ENCODE assay signal across 10 mouse cellular contexts in genomic region chr11:40865694-40866093, GRCm38 (mm10).
DNase-seq lines count a peak whose midpoint lies in the region; ATAC-seq and TF ChIP-seq lines count a peak whose summit lies in the region.
"Had no signal": no experiment of that assay in that cellular context is flagged by ENCODE, and none has a peak within 500 bp of the region (broad histone marks: within the 10 kb centered on the region; RNA-seq: fewer than 3 reads in every experiment).

No protein-coding gene starts in this region.

- H3K4me2 ChIP-seq in kidney, postnatal 0 days (ENCODE audit: low read length): no peak overlapping the region
- H3K4me2 ChIP-seq in kidney, embryonic 14.5 days (replicated peaks; ENCODE audit: low read depth, low read length): no peak overlapping the region
- H3K4me2 ChIP-seq: embryonic facial prominence, embryonic 13.5 days; lung, embryonic 15.5 days had no signal

- H3K4me3 ChIP-seq in kidney, postnatal 0 days (replicated peaks; ENCODE audit: low read depth, low read length): no peak overlapping the region
- no peak overlapping the region for H3K4me3 ChIP-seq in kidney, embryonic 14.5 days (ENCODE audit: low read length)
- no peak overlapping the region for H3K4me3 ChIP-seq in cerebellum, adult 2 months (replicated peaks; ENCODE audit: insufficient read depth, low read depth, low read length)
- H3K4me3 ChIP-seq: embryonic facial prominence, embryonic 13.5 days; lung, embryonic 15.5 days had no signal

- H3K27ac ChIP-seq in kidney, postnatal 0 days: no peak overlapping the region
- H3K27ac ChIP-seq in kidney, embryonic 14.5 days (ENCODE audit: low read depth, low read length): no peak overlapping the region
- H3K27ac ChIP-seq in cerebellum, adult 2 months (ENCODE audit: insufficient read depth, low read length): no peak overlapping the region
- H3K27ac ChIP-seq: embryonic facial prominence, embryonic 13.5 days; lung, embryonic 15.5 days had no signal

- 30% methylated on average over 2 of the region's 2 CpGs for WGBS in kidney, postnatal 0 days
- WGBS in kidney, embryonic 14.5 days: 38% methylated on average over 2 of the region's 2 CpGs
- WGBS in cerebellum, adult 2 months: 21% methylated on average over 2 of the region's 2 CpGs

- H3K9me3 ChIP-seq in kidney, postnatal 0 days (replicated peaks; ENCODE audit: low read length): no peaks in the 10 kb centered on the region
- H3K9me3 ChIP-seq in kidney, embryonic 14.5 days (ENCODE audit: control insufficient read depth, low read length): no peaks in the 10 kb centered on the region
- H3K9me3 ChIP-seq: embryonic facial prominence, embryonic 13.5 days; lung, embryonic 15.5 days had no signal

- no peak overlapping the region for H3K9ac ChIP-seq in kidney, postnatal 0 days (ENCODE audit: low read depth, low read length)
- H3K9ac ChIP-seq in kidney, embryonic 14.5 days (ENCODE audit: low read depth, low read length): no peak overlapping the region
- H3K9ac ChIP-seq: embryonic facial prominence, embryonic 13.5 days; lung, embryonic 15.5 days had no signal

- no peaks in the 10 kb centered on the region for H3K27me3 ChIP-seq in kidney, postnatal 0 days (ENCODE audit: insufficient read depth, low read length)
- H3K27me3 ChIP-seq in kidney, embryonic 14.5 days (ENCODE audit: control insufficient read depth, insufficient read depth, low read length): no peaks in the 10 kb centered on the region
- H3K27me3 ChIP-seq in cerebellum, adult 2 months (ENCODE audit: control insufficient read depth, insufficient read depth, low read length): no peaks in the 10 kb centered on the region
- H3K27me3 ChIP-seq: embryonic facial prominence, embryonic 13.5 days; lung, embryonic 15.5 days had no signal

- no peak for TF ChIP-seq POLR2A in cerebellum, adult 2 months (IDR thresholded peaks at IDR 0.05; ENCODE audit: borderline replicate concordance, insufficient read depth, low read length)

- ATAC-seq in kidney, postnatal 0 days (replicated peaks; ENCODE audit: low FRiP score, low read depth): no peak
- ATAC-seq in kidney, embryonic 14.5 days (ENCODE audit: low FRiP score, low TSS enrichment): no peak

- peak; percentile 73 for TF ChIP-seq CTCF in kidney, postnatal 0 days (IDR thresholded peaks at IDR 0.05; ENCODE audit: low read depth)
- TF ChIP-seq CTCF in cerebellum, adult 2 months (IDR thresholded peaks at IDR 0.05; ENCODE audit: borderline replicate concordance, insufficient read depth, low read depth, low read length): no peak

- no peaks in the 10 kb centered on the region for H3K4me1 ChIP-seq in kidney, postnatal 0 days (replicated peaks; ENCODE audit: insufficient read depth, low read length)
- H3K4me1 ChIP-seq in kidney, embryonic 14.5 days (ENCODE audit: control insufficient read depth, insufficient read depth, low read length): no peaks in the 10 kb centered on the region
- no peaks in the 10 kb centered on the region for H3K4me1 ChIP-seq in cerebellum, adult 2 months (ENCODE audit: control insufficient read depth, insufficient read depth, low read length)
- H3K4me1 ChIP-seq: embryonic facial prominence, embryonic 13.5 days; lung, embryonic 15.5 days had no signal

- peak; percentile 69 for DNase-seq in kidney, postnatal 0 days (ENCODE audit: low spot score)
- DNase-seq in MN1 (ENCODE audit: low spot score): peak; percentile 20
- peak; percentile 35 to 55 for DNase-seq in cerebellum, adult 2 months
- peak; percentile 80 to 94 for DNase-seq in frontal cortex, adult 2 months (ENCODE audit: extremely low spot score in 1 of 2, low spot score in 1 of 2)
- DNase-seq in left cerebral cortex, adult 18-20 months (ENCODE audit: low spot score in 2 of 2): peak; percentile 82 to 84
- peak; percentile 18 for DNase-seq in retina, adult 2 months (ENCODE audit: low read depth, low spot score)
- DNase-seq in ovary, postnatal 10 days (ENCODE audit: low spot score): no peak

- H3K36me3 ChIP-seq in kidney, postnatal 0 days (ENCODE audit: insufficient read depth, low read length): no peaks in the 10 kb centered on the region
- H3K36me3 ChIP-seq in kidney, embryonic 14.5 days (ENCODE audit: control insufficient read depth, insufficient read depth, low read length): no peaks in the 10 kb centered on the region
- H3K36me3 ChIP-seq: embryonic facial prominence, embryonic 13.5 days; lung, embryonic 15.5 days had no signal
